14 mouse cellular contexts compared by ENCODE assay signal in genomic region chr10:57722363-57722762, GRCm38 (mm10).
"Had no signal": no experiment of that assay in that cellular context is flagged by ENCODE, and none has a peak within 500 bp of the region (broad histone marks: within the 10 kb centered on the region; RNA-seq: fewer than 3 reads in every experiment).

No protein-coding gene starts in this region.

- H3K27me3 ChIP-seq: kidney, embryonic 15.5 days; liver, embryonic 13.5 days; stomach, embryonic 15.5 days had no signal

- H3K9ac ChIP-seq: kidney, embryonic 15.5 days; liver, embryonic 13.5 days; stomach, embryonic 15.5 days had no signal

- H3K27ac ChIP-seq: kidney, embryonic 15.5 days; liver, embryonic 13.5 days; stomach, embryonic 15.5 days had no signal

- H3K36me3 ChIP-seq: kidney, embryonic 15.5 days; liver, embryonic 13.5 days; stomach, embryonic 15.5 days had no signal

- DNase-seq: kidney, adult 11 months; kidney, adult 8-10 months; kidney, postnatal 14 days; kidney, postnatal 4 days; liver, embryonic 13.5 days; lung, adult 2 months; lung, postnatal 14 days; lung, postnatal 4 days; midbrain, embryonic 14.5 days; right cerebral cortex, postnatal 14 days; right cerebral cortex, postnatal 4 days; thymus, postnatal 25 days had no signal

- H3K4me3 ChIP-seq: kidney, embryonic 15.5 days; liver, embryonic 13.5 days; stomach, embryonic 15.5 days had no signal

- H3K4me1 ChIP-seq: kidney, embryonic 15.5 days; liver, embryonic 13.5 days; stomach, embryonic 15.5 days had no signal

- H3K9me3 ChIP-seq: kidney, embryonic 15.5 days; liver, embryonic 13.5 days; stomach, embryonic 15.5 days had no signal
